Mouse (Mus musculus): Measurements from ENCODE around the gene Rps19bp1. TPM values are rescaled to one million over a fixed set of nuclear protein-coding genes. Genes with fewer than 3 reads are reported as not detected.

Gene Rps19bp1
- polyA plus RNA-seq, 1 experiment from 2014 or later: 60.7 TPM

DNA sequence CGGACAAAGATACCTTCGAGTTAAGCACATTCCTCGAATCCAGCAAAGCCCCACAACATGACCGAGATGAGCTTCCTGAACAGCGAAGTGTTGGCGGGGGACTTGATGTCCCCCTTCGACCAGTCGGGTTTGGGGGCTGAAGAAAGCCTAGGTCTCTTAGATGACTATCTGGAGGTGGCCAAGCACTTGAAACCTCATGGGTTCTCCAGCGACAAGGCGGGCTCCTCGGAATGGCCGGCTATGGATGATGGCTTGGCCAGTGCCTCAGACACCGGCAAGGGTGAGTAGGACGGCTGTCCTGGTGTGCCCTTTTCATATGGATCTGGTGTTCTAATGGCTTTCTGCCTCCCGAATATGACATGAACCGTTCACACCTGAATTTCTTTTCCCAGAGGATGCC is 7.9 kb downstream of the Rps19bp1 start:
- Histone ChIP-seq H3K4me1 (peaks cover 36% of the 10 kb centered on the region), H3K4me3 (peak overlapping the region; percentile 99), H3K27ac (replicated peaks) (peak overlapping the region; percentile 98), H3K36me3 (peaks cover 57% of the 10 kb centered on the region), H3K4me2 (replicated peaks) (peak overlapping the region; percentile 96), H3K9ac (replicated peaks) (peak overlapping the region; percentile 100), H3K9me3 (no peaks in the 10 kb centered on the region), H3K27me3 (no peaks in the 10 kb centered on the region)
- 14% methylated on average over 16 of the region's 16 CpGs for WGBS
- ATAC-seq (ENCODE audit: low FRiP score, low read depth): no peak

DNA sequence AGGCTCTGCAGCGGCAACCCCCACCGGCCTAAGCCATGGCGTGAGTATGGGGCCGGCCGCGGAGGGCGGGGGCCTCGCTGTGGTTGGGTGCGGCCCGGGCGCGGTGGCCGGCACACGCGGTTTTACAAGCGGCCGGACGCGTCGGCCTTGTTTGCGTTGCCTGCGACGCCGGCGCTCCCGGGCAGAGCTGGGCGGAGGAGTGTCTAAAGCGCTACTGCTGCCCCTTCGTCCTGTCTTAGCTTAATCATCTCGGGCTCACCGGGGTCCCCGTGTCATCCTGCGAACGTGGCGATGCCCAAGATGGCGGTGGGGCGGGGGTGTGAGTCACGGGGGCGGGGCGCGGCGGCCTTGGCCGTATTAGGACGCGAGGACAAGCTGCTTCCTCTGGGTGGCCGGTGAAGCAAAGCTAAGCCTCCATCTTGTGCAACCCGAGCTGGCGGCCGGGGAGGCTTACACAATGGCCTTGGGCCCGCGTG is 8.4 kb downstream of the Rps19bp1 start:
- Histone ChIP-seq H3K4me3 (peak overlapping the region; percentile 99), H3K27me3 (no peaks in the 10 kb centered on the region), H3K4me2 (replicated peaks) (peak overlapping the region; percentile 96), H3K9ac (replicated peaks) (peak overlapping the region; percentile 100), H3K4me1 (peaks cover 36% of the 10 kb centered on the region), H3K27ac (replicated peaks) (peak overlapping the region; percentile 98), H3K9me3 (no peaks in the 10 kb centered on the region), H3K36me3 (peaks cover 59% of the 10 kb centered on the region)
- under 1% methylated on average over 51 of the region's 51 CpGs for WGBS
- ATAC-seq (ENCODE audit: low FRiP score, low read depth): peak; percentile 50

DNA sequence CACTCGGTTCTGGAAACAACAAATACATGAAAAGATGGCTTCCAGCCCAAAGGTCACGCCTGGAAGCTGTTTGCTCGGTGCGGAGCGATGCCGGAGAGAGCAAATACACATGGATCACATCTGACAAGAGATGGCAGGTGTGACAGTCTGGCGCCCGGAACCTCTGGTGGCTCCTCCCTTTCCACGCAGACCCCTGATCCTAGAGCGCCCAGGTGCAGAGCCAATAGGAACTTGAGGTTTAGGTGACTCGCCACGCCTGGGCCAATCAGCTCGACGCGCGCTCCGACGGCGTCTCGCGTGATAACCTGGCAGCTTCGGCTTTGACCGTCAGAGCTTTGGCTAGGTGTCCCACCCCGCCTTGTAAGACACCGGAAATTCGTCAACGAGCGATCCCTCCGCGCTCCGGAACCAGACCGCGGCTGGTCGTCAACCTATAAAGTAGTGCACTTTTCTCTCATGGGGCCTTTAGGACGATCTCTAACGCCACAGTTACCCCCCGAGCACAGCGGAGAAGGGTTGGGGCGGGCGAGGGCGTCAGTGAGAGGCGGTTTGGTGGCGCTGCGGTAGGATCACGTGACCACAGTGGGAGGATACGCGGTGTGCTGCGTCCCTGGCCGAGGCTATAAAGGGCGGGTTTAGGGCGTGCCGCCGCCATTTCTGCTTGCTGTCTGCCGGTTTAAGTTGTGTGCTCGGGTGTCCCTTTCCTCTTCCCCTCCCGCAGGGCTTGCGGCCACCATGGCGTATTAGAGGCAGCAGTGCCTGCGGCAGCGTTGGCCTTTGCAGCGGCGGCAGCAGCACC is 9.1 kb downstream of the Rps19bp1 start, which contains the start of gene Atf4:
TSS of gene Atf4 (plus strand) at position 338 of the 799 bp plus-strand sequence.
- Histone ChIP-seq H3K4me1 (peaks cover 36% of the 10 kb centered on the region), H3K27me3 (no peaks in the 10 kb centered on the region), H3K9ac (replicated peaks) (peak within 1 kb of the TSS; percentile 100), H3K4me2 (replicated peaks) (peak within 1 kb of the TSS; percentile 96), H3K4me3 (peak within 1 kb of the TSS; percentile 99), H3K36me3 (peaks cover 59% of the 10 kb centered on the region), H3K27ac (replicated peaks) (peak within 1 kb of the TSS; percentile 98), H3K9me3 (no peaks in the 10 kb centered on the region)
- under 1% methylated on average over 62 of the region's 62 CpGs for WGBS
- ATAC-seq (ENCODE audit: low FRiP score, low read depth): peak; percentile 97

- peak overlapping the region; percentile 80 for H3K9ac ChIP-seq (replicated peaks)
- H3K9me3 ChIP-seq: no peaks in the 10 kb centered on the region
- ATAC-seq (ENCODE audit: low FRiP score, low read depth): no peak
- H3K4me2 ChIP-seq (replicated peaks): peak overlapping the region; percentile 96
- WGBS: 56% methylated on average over 6 of the region's 6 CpGs
- H3K4me3 ChIP-seq: peak overlapping the region; percentile 99
- H3K36me3 ChIP-seq: peaks cover 59% of the 10 kb centered on the region
- no peaks in the 10 kb centered on the region for H3K27me3 ChIP-seq
- H3K27ac ChIP-seq (replicated peaks): peak overlapping the region; percentile 98
- peaks cover 36% of the 10 kb centered on the region for H3K4me1 ChIP-seq
Measured at GRCm38 (mm10) chr15:80254207-80254606, 9.9 kb downstream of the Rps19bp1 start.

- Histone ChIP-seq H3K4me1 (peaks cover 34% of the 10 kb centered on the region), H3K27ac (replicated peaks) (peak overlapping the region; percentile 98; the same call in 1 of the 2 replicates), H3K9me3 (no peaks in the 10 kb centered on the region), H3K27me3 (no peaks in the 10 kb centered on the region), H3K9ac (replicated peaks) (no peak overlapping the region), H3K36me3 (peaks cover 60% of the 10 kb centered on the region), H3K4me2 (replicated peaks) (peak overlapping the region; percentile 96; the same call in 1 of the 2 replicates), H3K4me3 (no peak overlapping the region)
- ATAC-seq (ENCODE audit: low FRiP score, low read depth): no peak
- 42% methylated on average over 2 of the region's 2 CpGs for WGBS
Measured at GRCm38 (mm10) chr15:80253530-80253929, 10.6 kb downstream of the Rps19bp1 start.

- Histone ChIP-seq H3K4me3 (no peak overlapping the region), H3K4me2 (replicated peaks) (no peak overlapping the region), H3K9me3 (no peaks in the 10 kb centered on the region), H3K4me1 (peaks cover 14% of the 10 kb centered on the region), H3K9ac (replicated peaks) (no peak overlapping the region), H3K36me3 (peaks cover 63% of the 10 kb centered on the region), H3K27me3 (no peaks in the 10 kb centered on the region), H3K27ac (replicated peaks) (no peak overlapping the region)
- ATAC-seq (ENCODE audit: low FRiP score, low read depth): no peak
- WGBS: 95% methylated on average over 6 of the region's 6 CpGs
Measured at GRCm38 (mm10) chr15:80250586-80250985, 13.5 kb downstream of the Rps19bp1 start.

DNA sequence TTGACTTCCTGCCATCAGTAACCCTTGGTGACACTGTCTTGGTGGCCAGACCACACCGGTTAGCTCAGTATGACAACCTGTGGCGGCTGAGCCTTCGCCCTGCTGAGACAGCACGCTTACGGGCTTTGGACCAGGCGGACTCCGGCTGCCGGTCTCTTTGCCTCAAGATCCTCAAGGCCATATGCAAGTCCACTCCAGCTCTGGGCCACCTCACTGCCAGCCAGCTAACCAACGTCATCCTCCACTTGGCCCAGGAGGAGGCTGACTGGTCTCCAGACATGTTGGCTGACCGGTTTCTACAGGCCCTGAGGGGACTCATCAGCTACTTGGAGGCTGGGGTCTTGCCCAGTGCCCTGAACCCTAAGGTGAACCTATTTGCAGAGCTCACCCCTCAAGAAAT is 14.4 kb downstream of the Rps19bp1 start:
- Histone ChIP-seq H3K27me3 (no peaks in the 10 kb centered on the region), H3K9ac (replicated peaks) (no peak overlapping the region), H3K4me2 (replicated peaks) (no peak overlapping the region), H3K36me3 (peaks cover 68% of the 10 kb centered on the region), H3K9me3 (no peaks in the 10 kb centered on the region), H3K27ac (replicated peaks) (no peak overlapping the region), H3K4me1 (peaks cover 14% of the 10 kb centered on the region), H3K4me3 (no peak overlapping the region)
- ATAC-seq (ENCODE audit: low FRiP score, low read depth): no peak
- 98% methylated on average over 10 of the region's 10 CpGs for WGBS

GRCm38 (mm10) chr15:80248596-80248995 is 15.5 kb downstream of the Rps19bp1 start:
- Histone ChIP-seq H3K4me1 (peaks cover 4% of the 10 kb centered on the region; the same call in 1 of the 2 replicates), H3K36me3 (peaks cover 78% of the 10 kb centered on the region), H3K9me3 (no peaks in the 10 kb centered on the region), H3K4me3 (no peak overlapping the region), H3K9ac (replicated peaks) (no peak overlapping the region), H3K4me2 (replicated peaks) (no peak overlapping the region), H3K27me3 (no peaks in the 10 kb centered on the region), H3K27ac (replicated peaks) (no peak overlapping the region)
- ATAC-seq (ENCODE audit: low FRiP score, low read depth): no peak
- WGBS: 95% methylated on average over 1 of the region's 1 CpGs

DNA sequence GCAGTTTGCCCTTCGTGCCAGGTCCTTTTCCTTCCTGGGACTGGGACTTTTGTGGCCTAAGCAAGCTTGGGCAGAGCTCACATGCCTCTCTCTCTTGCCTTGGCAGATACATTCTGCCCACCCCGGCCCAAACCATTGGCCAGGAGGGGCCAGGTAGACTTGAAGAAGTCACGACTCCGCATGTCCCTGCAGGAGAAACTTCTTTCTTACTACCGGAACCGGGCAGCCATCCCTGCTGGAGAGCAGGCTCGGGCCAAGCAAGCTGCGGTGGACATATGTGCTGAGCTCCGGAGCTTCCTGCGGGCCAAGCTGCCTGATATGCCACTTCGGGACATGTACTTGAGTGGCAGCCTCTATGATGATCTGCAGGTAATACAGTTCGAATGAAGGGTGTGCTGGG is 16.0 kb downstream of the Rps19bp1 start:
- H3K36me3 ChIP-seq: peaks cover 83% of the 10 kb centered on the region
- no peak overlapping the region for H3K4me2 ChIP-seq (replicated peaks)
- no peaks in the 10 kb centered on the region for H3K27me3 ChIP-seq
- H3K4me3 ChIP-seq: no peak overlapping the region
- no peaks in the 10 kb centered on the region for H3K4me1 ChIP-seq
- H3K9ac ChIP-seq (replicated peaks): no peak overlapping the region
- no peaks in the 10 kb centered on the region for H3K9me3 ChIP-seq
- no peak for ATAC-seq (ENCODE audit: low FRiP score, low read depth)
- H3K27ac ChIP-seq (replicated peaks): no peak overlapping the region
- 97% methylated on average over 12 of the region's 12 CpGs for WGBS

- peaks cover 42% of the 10 kb centered on the region for H3K36me3 ChIP-seq
- no peak for ATAC-seq (ENCODE audit: low FRiP score, low read depth)
- H3K27me3 ChIP-seq: no peaks in the 10 kb centered on the region
- peak within 1 kb of the TSS; percentile 69 for H3K4me2 ChIP-seq (replicated peaks)
- H3K4me1 ChIP-seq: peaks cover 18% of the 10 kb centered on the region
- H3K9me3 ChIP-seq: no peaks in the 10 kb centered on the region
- no peak within 1 kb of the TSS for H3K27ac ChIP-seq (replicated peaks)
- H3K9ac ChIP-seq (replicated peaks): peak within 1 kb of the TSS; percentile 81
- 94% methylated on average over 9 of the region's 9 CpGs for WGBS
- H3K4me3 ChIP-seq: peak within 1 kb of the TSS; percentile 79
Measured at GRCm38 (mm10) chr15:80235535-80235934, 28.6 kb downstream of the Rps19bp1 start, which contains the start of gene AC140267.1. Gene AC140267.1, plus strand, starts transcription at chr15:80235835.

- H3K4me3 ChIP-seq: peak within 1 kb of the TSS; percentile 79
- H3K4me1 ChIP-seq: peaks cover 18% of the 10 kb centered on the region
- no peaks in the 10 kb centered on the region for H3K27me3 ChIP-seq
- no peaks in the 10 kb centered on the region for H3K9me3 ChIP-seq
- peaks cover 33% of the 10 kb centered on the region for H3K36me3 ChIP-seq
- H3K4me2 ChIP-seq (replicated peaks): peak within 1 kb of the TSS; percentile 69
- ATAC-seq (ENCODE audit: low FRiP score, low read depth): peak; percentile 96
- H3K27ac ChIP-seq (replicated peaks): peak within 1 kb of the TSS; percentile 76
- WGBS: under 1% methylated on average over 66 of the region's 67 CpGs
- peak within 1 kb of the TSS; percentile 81 for H3K9ac ChIP-seq (replicated peaks)
Measured at GRCm38 (mm10) chr15:80233733-80234509, 30.2 kb downstream of the Rps19bp1 start, which contains the start of gene Mief1. Gene Mief1, plus strand, starts transcription at chr15:80234018.

Measured in midbrain, embryonic 12.5 days (tissue).